Mouse (Mus musculus): ENCODE data around the gene Fam209. TPM values are rescaled to one million over a fixed set of nuclear protein-coding genes. Genes with fewer than 3 reads are reported as not detected.

The Fam209 gene
- 0.49 TPM in 1 of 2 replicates, not detected in the other for total RNA-seq (2021)
- long read RNA-seq, result 0 reads

GRCm38 (mm10) chr2:172472318-172472717 lies at the start of gene Fam209:
Fam209 (plus strand) TSS chr2:172472520.
- DNase-seq, result no peak

GRCm38 (mm10) chr2:172430609-172431008 lies 41.7 kb upstream of the Fam209 start:
- DNase-seq, result peak; percentile 21

GRCm38 (mm10) chr2:172433746-172434145 lies 38.6 kb upstream of the Fam209 start:
- DNase-seq, result no peak

- no peak for DNase-seq
Measured at GRCm38 (mm10) chr2:172437371-172437952, 34.9 kb upstream of the Fam209 start.

GRCm38 (mm10) chr2:172439843-172440639 lies 32.3 kb upstream of the Fam209 start, which contains the start of gene Rtf2:
Rtf2 (plus strand) TSS chr2:172440556.
- peak; percentile 99 for DNase-seq

GRCm38 (mm10) chr2:172440640-172441005 lies 31.7 kb upstream of the Fam209 start:
- DNase-seq, result no peak

DNA sequence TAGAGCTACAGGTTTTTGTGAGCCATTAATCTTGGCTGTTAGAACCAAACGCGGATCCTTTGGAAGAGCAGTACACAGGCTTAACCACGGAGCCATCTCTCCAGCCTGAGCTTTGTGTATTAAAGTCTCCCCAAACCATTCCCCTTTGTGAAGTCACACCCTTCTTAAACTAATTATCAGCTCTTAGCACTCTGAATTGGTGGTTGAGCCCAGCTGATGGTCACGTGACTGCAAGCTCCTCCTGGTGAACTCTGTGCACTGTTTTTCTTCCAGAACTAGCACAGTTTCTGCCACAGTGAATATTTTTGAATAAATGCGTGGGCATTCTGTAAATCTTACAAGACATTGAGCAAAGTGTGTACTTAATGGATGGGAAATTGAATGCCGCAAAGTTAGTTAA lies 31.1 kb upstream of the Fam209 start:
- no peak for DNase-seq

DNA sequence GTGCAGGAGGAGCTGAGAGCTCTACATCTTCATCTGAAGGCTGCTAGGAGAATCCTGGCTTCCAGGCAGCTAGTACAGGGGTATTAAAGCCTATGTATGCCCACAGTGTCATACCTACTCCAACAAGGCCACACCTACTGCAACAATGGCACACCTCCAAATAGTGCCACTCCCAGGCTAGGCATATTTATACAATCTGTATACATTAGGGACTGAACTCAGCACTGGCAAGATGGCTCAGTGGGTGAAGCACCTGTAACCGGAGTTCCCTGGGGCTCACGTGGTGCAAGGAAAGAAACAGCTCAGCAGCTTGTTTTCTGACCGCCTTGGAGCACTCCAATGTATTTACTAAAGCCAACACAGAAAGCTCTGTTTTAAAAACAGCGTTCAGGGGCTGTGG lies 26.7 kb upstream of the Fam209 start:
- DNase-seq, result no peak

- DNase-seq, result no peak
Measured at GRCm38 (mm10) chr2:172447317-172447716, 25.0 kb upstream of the Fam209 start.

DNA sequence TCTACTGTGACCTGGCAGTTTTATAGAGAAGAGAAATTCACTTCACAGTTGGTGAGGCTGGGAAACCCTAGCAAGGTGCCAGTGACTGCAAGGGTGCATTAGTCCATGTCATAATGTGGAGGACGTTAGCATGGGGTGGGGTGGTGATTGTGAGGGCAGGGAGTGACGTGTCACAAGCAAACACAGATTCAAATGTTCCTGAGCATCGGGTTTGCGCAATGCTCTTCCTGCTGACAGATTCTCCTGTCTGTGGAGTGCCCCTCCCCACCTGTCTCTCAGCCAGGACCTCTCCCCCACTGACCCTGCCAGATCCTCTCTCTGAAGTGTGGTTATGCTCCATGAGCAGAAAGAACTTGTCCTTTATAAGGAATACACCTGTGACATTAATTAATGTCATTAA lies 24.0 kb upstream of the Fam209 start:
- DNase-seq, result no peak

DNA sequence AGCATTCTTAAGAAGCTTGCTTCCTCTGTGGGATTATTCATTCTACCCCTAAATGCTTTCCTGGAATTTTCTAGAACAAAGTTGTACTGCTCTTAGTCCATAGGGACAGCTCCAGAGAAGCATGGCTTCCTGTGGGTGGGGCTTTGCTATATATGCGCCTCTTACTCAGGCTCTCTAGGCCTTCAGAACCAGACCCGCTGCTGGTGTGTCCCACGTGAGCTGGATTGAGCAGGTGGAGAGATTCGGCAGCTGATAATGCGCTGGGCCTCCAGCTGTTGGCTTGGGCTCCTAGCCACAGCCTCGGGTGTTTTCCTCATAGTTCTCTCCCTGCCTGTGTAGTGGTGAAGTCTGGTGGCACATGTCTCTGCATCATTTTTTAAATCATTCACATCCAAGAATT lies 21.7 kb upstream of the Fam209 start:
- DNase-seq, result no peak

DNA sequence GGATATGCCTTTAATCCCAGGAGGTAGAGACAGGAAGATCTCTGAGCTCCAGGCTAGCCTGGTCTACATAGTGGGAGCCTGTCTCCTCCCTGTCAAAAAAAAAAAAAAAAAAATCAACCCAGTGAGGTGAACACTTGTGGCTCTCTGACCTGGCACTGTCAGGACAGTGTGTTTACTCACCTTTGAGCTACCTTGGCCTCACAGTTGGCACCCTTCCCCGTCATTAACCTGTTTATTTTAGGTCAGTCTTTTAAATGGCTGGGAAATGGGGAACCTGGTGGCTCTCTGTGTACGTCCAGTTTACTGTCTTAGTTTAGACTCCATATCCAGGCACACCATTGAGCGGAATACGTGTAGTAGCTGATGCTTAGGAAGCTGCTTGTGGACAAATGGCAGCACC lies 20.3 kb upstream of the Fam209 start:
- no peak for DNase-seq

- no peak for DNase-seq
Measured at GRCm38 (mm10) chr2:172452458-172452857, 19.9 kb upstream of the Fam209 start.

GRCm38 (mm10) chr2:172458496-172458895 lies 13.8 kb upstream of the Fam209 start, which contains the start of gene Gcnt7:
Gcnt7 (minus strand) TSS chr2:172458596.
- no peak for DNase-seq

DNA sequence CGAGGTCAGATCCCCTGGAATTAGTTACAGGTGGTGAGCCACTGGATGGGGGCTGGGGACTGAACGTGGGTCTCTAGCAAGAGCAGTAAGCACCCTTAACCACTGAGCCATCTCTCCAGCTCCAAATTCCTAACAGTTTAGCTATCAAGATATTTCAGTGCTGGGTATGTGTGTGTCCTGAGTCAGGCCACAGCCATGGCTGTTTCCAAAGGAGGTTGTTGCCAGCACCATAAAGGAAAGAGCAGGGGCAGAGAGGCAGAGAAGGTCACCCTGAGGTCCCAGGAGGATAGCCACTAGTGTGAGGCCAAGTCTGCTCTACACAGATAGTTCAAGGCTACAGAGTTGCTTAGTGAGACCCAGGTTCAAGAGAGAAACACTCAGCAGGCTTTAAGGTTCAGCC lies 11.7 kb upstream of the Fam209 start:
- DNase-seq, result no peak

- DNase-seq, result no peak
Measured at GRCm38 (mm10) chr2:172462813-172463212, 9.5 kb upstream of the Fam209 start.

DNA sequence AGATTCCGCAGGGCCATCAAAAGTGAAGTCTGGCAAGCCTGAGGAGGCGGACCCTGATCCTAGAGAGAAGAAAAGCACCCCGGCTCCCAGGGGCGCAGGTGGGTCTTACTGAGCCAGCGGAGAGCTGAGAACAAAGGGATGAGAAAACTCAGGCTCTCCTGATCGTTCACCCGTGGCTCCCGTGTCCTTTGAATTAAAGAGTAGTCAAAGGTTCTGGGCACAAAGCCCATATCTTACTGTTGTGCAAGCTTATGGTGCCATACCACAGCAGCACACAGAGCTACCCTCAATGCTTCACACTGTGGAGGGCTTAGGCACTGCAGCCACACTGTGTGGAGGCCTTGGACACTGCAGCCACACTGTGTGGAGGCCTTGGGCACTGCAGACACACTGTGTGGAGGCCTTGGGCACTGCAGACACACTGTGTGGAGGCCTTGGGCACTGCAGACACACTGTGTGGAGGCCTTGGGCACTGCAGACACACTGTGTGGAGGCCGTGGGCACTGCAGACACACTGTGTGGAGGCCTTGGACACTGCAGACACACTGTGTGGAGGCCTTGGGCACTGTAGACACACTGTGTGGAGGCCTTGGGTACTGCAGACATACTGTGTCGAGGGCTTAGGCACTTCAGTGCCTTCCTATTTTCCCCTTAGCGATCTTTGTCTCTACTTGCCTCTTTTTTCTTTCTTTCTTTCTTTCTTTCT lies 5.7 kb upstream of the Fam209 start:
- no peak for DNase-seq

- DNase-seq, result no peak
Measured at GRCm38 (mm10) chr2:172467206-172467605, 5.1 kb upstream of the Fam209 start.

DNA sequence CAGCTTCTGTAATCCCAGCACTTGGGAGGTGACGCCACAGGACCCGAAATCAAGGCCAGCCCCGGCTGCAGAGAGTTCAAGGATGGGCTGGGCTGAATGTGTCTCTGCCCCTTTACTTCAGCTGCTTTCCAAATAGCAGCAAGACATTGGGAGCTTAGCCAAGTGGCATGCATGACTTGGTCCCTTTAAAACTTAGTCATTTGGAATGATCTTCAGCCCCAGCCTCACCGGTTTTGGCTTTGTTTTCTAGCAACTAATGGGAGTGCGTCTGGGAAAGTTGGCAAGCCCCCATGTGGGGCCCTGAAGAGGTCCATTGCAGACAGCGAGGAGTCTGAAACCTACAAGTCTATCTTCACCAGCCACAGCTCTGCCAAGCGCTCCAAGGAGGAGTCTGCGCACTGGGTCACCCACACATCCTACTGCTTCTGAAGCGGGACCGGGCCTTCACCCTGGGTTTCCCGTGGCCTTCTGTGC lies 3.9 kb upstream of the Fam209 start:
- DNase-seq, result peak; percentile 68

DNA sequence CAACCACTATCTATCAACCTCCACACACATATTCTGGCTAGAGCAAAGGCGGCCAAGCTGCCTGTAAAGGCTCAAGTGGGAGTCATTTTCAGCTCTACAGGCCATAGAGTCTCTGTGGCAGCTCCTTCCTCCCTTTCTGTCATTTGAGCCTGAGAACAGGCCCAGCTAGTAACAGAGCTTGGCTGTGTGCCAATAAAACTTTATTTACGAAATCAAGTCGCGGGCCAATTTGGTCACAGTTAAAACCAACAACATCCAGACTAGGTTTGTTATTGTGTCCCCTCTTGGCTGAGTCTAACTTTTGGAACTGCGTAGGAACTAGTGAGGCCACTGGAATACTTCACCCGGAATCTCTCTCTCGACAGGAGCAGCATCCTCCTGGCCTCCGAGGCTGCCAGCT lies 1.3 kb downstream of the Fam209 start:
- DNase-seq, result no peak

DNA sequence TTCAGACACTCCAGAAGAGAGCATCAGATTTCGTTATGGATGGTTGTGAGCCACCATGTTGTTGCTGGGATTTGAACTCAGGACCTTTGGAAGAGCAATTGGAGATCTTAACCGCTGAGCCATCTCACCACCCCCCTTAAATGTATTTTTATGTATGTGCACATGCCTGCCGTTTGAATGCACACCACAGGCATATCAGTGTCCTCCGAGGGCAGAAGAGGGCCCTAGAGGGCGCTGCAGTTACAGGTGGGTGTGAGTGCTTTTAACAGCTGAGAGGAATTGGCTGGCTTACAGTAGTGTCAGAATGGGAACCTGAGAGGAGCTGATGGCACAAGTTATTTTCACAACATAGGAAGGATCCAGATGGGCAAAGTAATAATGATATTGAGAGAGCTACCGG lies 2.6 kb downstream of the Fam209 start:
- DNase-seq, result peak; percentile 41

- no peak for DNase-seq
Measured at GRCm38 (mm10) chr2:172476707-172477260, 4.5 kb downstream of the Fam209 start.

- DNase-seq, result no peak
Measured at GRCm38 (mm10) chr2:172477350-172477749, 5.0 kb downstream of the Fam209 start.

Data from adrenal gland, postnatal 25 days (tissue).